Mouse (Mus musculus) bone marrow, adult 2 months (tissue): ENCODE data around the gene Tspan3.

ENCODE experiments used
- CTCF ChIP-seq: fragments of 200-500 bp; IDR thresholded peaks from 2 replicates; pipeline ENCODE4 v1.5.1; 2011; ENCODE audit warnings: low read length, control low read depth; ENCODE audit not compliant: control insufficient read depth, insufficient read depth
- POLR2A ChIP-seq: fragments of 200-500 bp; IDR thresholded peaks from 2 replicates; pipeline ENCODE4 v1.6.1; 2011; ENCODE audit warnings: low read depth, mild to moderate bottlenecking, control low read depth, low read length, borderline replicate concordance; ENCODE audit not compliant: control insufficient read depth

DNA sequence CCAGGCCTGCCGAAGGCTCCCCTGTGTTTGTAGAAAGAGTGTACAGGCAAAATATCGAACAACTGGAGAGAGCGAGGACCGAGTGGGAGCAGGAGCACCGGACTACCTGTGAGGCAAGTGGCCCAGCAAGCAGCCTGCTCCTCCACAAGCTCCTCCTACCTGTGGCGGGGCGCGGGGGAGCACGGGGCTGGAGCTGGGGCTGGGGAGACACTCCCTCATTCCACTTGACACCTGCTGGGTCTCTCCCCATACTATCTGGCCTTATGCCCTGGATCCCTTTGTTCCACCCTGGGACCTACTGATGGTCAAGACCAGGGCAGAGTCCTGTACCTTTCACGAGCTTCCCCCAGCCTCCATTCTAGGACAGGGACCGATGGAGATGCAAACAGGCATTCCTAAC lies 40.7 kb downstream of the Tspan3 start:
- TF ChIP-seq POLR2A (no peak), CTCF (no peak)
